Mouse (Mus musculus) ovary, postnatal 10 days (tissue): ENCODE results near the gene Kpna2.
"Not testable (repeated sequence)": the region's sequence is repeated elsewhere in the genome, so short reads cannot be mapped to it uniquely, and the experiment has no call there.

Source experiments
- DNase-seq: peaks from one replicate; pipeline ENCODE4 v3.0.0; 2022; ENCODE audit warnings: low spot score

Gene Kpna2

GRCm38 (mm10) chr11:106999151-106999948, at the start of gene Kpna2:
Kpna2 (minus strand) TSS chr11:106999541.
- DNase-seq = peak; percentile 77

GRCm38 (mm10) chr11:107046766-107047620, 47.7 kb upstream of the Kpna2 start:
- DNase-seq = no peak

- no peak for DNase-seq
Observed at GRCm38 (mm10) chr11:107045546-107045945, 46.2 kb upstream of the Kpna2 start.

DNA sequence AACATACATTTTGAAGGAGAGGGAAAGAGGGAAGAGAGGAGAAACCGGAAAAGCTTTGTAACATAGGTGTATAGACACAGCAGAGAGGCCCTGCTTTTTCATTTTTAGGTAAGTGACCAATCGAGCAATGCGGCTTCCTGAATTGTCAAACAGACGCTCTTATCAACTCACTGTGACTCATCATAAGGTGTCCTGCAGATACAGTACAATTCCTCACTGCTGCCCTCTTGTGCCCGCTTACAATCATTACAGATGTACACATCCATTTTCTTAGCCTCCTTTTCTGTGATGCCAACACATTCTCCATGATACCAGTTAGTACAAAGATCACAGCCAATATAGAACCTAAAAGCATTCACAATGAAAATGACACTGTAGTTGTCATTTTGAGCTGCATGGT, 45.0 kb upstream of the Kpna2 start:
- no peak for DNase-seq

GRCm38 (mm10) chr11:107043361-107043760, 44.0 kb upstream of the Kpna2 start:
- no peak for DNase-seq

DNA sequence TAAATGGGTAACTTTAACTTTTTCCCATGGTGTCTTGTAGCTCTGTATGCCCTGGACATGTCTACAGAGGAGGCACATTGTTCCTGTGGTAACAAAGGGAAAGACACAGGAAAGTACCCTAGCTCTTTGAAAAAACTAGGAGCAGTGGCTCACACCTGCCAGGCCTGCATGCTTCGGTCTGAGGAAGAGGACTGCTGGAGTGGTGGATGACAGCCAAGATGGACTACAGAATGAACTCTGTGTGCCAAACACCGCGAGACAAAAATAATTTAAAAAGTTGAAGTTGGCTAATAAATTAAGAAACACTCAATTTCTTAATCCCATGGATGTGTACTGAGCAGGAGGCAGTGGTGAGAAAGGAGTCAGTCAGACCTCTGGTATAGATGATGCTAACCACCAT, 42.1 kb upstream of the Kpna2 start:
- DNase-seq = no peak

- DNase-seq = no peak
Observed at GRCm38 (mm10) chr11:107039417-107039816, 40.1 kb upstream of the Kpna2 start.

GRCm38 (mm10) chr11:107034085-107034810, 34.9 kb upstream of the Kpna2 start:
- no peak for DNase-seq

GRCm38 (mm10) chr11:107031635-107032034, 32.3 kb upstream of the Kpna2 start:
- DNase-seq = no peak

- no peak for DNase-seq
Observed at GRCm38 (mm10) chr11:107029536-107029935, 30.2 kb upstream of the Kpna2 start.

GRCm38 (mm10) chr11:107028754-107029153, 29.4 kb upstream of the Kpna2 start:
- DNase-seq = no peak

GRCm38 (mm10) chr11:107028275-107028618, 28.9 kb upstream of the Kpna2 start:
- no peak for DNase-seq

DNA sequence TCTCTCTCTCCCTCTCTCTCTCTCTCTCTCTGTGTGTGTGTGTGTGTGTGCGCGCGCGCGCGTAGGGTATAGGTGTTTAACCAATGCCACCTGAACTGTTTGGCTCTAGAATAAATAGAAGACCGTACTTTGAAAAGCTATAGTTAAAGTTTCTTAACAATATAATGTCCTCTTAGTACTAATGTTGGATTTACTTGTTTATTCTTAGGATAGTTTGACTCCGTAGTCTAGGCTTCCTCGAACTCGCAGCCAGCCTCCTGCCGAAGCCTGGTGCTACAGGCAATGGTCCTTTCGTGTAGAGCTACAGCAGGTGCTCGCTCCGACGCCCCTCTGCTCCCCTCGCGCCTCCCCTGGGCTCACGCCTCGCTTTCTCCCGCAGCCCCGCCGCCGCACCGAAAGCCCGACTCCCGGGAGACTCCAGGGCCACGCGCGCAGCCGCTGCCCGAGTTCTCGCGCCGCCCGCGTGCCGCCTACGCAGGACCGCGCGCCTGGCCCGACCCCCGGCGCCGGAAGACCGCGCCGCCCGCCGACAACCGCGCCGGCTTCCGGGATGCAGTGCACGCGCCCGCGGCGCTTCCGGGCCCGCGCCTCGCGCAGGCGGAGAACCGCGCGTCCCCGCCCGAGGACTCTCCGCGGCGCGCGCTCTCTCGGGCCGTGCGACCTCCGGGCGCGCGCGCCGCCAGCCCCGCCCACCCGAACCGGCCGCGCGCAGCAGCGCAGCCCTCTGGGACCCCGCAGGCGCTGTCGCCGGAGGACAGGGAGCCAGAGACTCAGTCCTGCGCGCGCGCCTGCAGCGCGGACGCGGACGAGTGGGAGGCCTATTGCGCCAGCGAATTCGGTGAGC, 28.3 kb upstream of the Kpna2 start:
- peak; percentile 66 for DNase-seq

- DNase-seq = no peak
Observed at GRCm38 (mm10) chr11:107026554-107027430, 27.5 kb upstream of the Kpna2 start.

DNA sequence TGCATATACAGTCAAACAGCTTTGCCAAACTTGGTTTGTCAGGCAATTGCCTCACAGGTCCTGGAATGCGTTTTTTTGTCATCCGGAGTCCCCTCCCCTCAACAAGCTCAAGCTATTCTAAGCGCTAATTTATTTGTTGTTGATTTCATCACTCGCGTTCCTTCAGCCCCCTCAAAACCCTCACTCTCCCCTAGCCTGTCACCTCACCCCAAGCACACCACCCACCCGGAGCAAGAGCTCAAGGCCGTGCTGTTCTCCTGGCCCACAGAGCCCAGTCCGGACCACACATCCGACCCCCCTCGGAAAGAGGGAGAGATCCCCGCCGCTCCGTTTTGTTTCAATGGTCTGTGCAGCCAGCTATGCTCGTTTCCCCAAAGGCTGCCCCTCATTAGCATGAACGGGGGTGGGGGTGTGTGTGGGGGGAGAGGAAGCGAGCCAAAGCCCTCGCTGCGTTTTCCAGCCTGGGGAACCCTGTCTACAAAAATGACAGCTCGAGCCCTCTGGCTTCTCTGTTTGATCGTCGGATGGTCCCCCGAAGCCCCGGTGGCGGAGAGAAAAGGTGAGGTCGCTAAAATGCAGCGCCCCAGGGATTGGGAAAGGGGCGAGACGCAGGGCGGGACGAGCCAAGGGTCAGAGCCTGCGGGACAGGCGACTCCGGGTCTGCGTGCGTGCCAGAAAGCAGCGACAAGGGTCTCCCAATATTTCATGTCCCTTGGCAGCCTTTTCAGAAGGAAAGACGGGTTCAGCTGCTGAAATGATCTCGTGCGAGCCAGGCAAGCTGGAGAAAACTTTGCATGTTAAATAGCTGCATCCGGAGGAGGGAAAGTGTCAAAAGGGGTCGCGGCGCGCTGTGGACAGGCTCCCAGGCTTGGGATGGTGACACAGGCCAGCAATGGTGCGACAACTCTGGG, 26.3 kb upstream of the Kpna2 start, which contains the start of gene 1810010H24Rik:
TSS of gene 1810010H24Rik (plus strand) at position 271 of the 911 bp plus-strand sequence.
- DNase-seq = no peak

- DNase-seq = no peak
Observed at GRCm38 (mm10) chr11:107024406-107024805, 25.1 kb upstream of the Kpna2 start.

DNA sequence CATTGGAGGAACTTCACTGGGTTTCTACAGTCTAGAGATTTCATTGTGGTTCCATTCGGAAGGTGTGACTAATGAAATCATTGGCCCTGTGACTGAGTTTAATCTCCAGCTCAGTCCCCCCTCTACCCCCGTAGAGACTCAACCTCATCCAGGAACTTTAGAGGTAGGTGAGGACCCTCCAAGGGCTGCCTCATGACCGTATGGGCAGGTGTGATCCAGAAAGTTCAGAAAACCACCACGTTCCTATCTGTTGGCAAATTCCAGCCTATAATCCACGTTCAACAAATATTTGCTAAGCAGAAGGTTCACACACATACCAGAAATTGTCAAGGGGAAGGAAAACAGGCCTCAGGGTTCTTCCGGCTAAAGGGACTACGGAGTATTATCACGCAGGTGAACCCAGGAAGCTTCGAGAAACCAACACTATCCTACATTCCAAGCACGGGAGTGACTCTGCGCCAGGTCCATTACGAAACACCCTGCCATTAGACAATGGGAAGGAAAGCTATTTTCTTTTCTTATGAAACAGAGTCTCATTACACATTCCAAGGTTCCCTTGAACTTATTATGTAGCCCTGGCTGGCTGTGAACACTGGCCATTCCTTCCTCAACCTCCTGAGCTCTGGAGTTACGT, 22.8 kb upstream of the Kpna2 start:
- no peak for DNase-seq

- DNase-seq = not testable (repeated sequence)
Observed at GRCm38 (mm10) chr11:107019722-107020121, 20.4 kb upstream of the Kpna2 start.

DNA sequence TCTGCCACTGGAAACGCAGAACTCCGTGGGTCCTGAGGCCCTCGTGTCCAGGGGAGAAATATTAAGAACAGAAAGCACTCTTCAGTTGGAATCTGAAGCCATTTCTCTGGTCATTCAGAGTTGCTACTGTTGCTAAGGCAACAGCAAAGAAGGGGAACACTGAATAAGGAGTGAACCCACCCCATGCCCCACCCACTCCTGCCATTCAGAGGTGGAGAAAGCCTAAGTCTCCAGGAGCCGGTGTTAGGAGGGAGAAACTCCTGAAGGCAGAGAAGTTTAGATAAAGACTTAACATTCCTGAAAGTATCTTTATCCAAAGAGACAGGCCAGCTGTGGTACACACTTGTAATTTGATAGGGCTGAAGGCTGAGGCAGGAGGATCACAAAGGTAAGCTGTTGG, 20.0 kb upstream of the Kpna2 start:
- DNase-seq = no peak
